Mouse (Mus musculus): ENCODE results near the gene Rfx7. TPM values are rescaled to one million over a fixed set of nuclear protein-coding genes. Genes with fewer than 3 reads are reported as not detected.
A peak's percentile ranks its signal among the peaks of the same experiment; 100 is the strongest.

Rfx7 gene
- polyA plus RNA-seq, 1 experiment, result 21.2 TPM

DNA sequence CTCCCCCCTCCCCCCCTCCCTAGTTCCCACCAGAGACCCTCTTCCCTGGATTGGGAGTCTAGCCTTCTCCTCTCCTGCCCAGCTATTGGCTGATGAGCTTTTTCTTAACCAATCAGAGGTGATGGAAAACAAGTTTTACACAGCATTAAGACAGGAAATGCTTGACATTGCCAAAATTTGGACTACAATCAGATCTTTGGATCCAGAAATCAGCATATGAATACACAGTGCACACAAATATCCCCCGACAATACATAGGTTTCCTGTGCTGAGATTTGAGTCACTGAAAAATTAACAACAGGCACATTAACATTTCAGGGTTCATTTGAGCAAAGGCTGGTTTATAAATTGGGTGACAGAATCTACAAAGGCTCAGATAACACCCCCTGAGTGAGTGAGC is 125.7 kb downstream of the Rfx7 start:
- H3K36me3 ChIP-seq (ENCODE audit: control insufficient read depth, insufficient read depth, low read length), result no peaks in the 10 kb centered on the region
- WGBS, result 77% methylated on average over 1 of the region's 1 CpGs
- H3K27ac ChIP-seq (ENCODE audit: control insufficient read depth, insufficient read depth, low read length), result no peak overlapping the region
- H3K4me3 ChIP-seq (ENCODE audit: control insufficient read depth, insufficient read depth, low read length), result no peak overlapping the region
- no peak for DNase-seq
- peaks cover 13% of the 10 kb centered on the region for H3K4me1 ChIP-seq (replicated peaks; ENCODE audit: control insufficient read depth, insufficient read depth, low read length)
- no peaks in the 10 kb centered on the region for H3K27me3 ChIP-seq (ENCODE audit: control insufficient read depth, insufficient read depth, low read length)
- TF ChIP-seq POLR2A (IDR thresholded peaks at IDR 0.05; ENCODE audit: control insufficient read depth, extremely low read depth, insufficient read depth, low read length, poor library complexity), result no peak
- TF ChIP-seq CTCF (IDR thresholded peaks at IDR 0.05; ENCODE audit: borderline replicate concordance, control insufficient read depth, extremely low read depth, insufficient read depth, low read length, poor library complexity), result no peak

DNA sequence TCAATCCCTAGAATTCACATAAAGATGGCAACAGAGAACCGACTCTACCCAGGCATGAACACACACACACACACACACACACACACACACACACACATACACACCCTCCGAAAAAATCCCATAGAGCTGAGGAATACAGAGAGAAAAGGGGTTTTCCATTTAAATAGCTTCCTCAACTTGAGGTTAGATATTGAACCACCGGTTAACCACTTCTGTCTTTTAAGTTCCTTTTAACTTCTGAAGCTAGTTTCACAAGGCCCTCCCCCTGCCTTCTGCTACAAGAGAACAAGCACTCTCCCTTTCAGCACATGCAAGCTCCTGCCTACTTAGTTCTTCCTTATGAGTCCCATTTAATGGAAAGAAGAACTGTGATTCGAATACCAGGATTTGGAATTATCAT is 128.1 kb downstream of the Rfx7 start:
- no peaks in the 10 kb centered on the region for H3K36me3 ChIP-seq (ENCODE audit: control insufficient read depth, insufficient read depth, low read length)
- peak; percentile 55 for DNase-seq
- WGBS, result 7% methylated on average over 4 of the region's 4 CpGs
- no peak overlapping the region for H3K27ac ChIP-seq (ENCODE audit: control insufficient read depth, insufficient read depth, low read length)
- H3K4me1 ChIP-seq (replicated peaks; ENCODE audit: control insufficient read depth, insufficient read depth, low read length), result peaks cover 17% of the 10 kb centered on the region
- H3K27me3 ChIP-seq (ENCODE audit: control insufficient read depth, insufficient read depth, low read length), result no peaks in the 10 kb centered on the region
- no peak overlapping the region for H3K4me3 ChIP-seq (ENCODE audit: control insufficient read depth, insufficient read depth, low read length)
- TF ChIP-seq CTCF (IDR thresholded peaks at IDR 0.05; ENCODE audit: borderline replicate concordance, control insufficient read depth, extremely low read depth, insufficient read depth, low read length, poor library complexity) (no peak), POLR2A (IDR thresholded peaks at IDR 0.05; ENCODE audit: control insufficient read depth, extremely low read depth, insufficient read depth, low read length, poor library complexity) (no peak)

DNA sequence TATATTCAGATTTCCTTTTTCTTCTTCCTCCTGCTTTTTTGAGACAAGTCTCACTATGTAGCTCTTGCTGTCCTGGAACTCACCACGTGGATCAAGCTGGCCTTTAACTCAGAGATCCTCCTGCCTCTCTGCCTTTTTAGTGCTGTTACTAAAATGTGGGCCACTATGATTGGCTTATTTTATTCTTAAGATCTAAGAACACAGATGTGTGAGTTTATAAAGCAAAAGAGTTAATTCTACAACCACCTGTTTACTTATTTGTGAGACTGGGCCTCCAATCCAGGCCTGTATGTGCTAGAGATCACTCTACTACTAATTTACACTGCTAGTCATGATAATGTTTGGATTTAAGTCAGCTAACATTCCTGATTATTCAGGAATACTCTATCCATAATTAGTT is 128.9 kb downstream of the Rfx7 start:
- TF ChIP-seq POLR2A (IDR thresholded peaks at IDR 0.05; ENCODE audit: control insufficient read depth, extremely low read depth, insufficient read depth, low read length, poor library complexity) (no peak), CTCF (IDR thresholded peaks at IDR 0.05; ENCODE audit: borderline replicate concordance, control insufficient read depth, extremely low read depth, insufficient read depth, low read length, poor library complexity) (no peak)
- H3K27ac ChIP-seq (ENCODE audit: control insufficient read depth, insufficient read depth, low read length), result no peak overlapping the region
- H3K4me3 ChIP-seq (ENCODE audit: control insufficient read depth, insufficient read depth, low read length), result no peak overlapping the region
- H3K36me3 ChIP-seq (ENCODE audit: control insufficient read depth, insufficient read depth, low read length), result no peaks in the 10 kb centered on the region
- no peak for DNase-seq
- WGBS, result 90% methylated on average over 1 of the region's 1 CpGs
- H3K4me1 ChIP-seq (replicated peaks; ENCODE audit: control insufficient read depth, insufficient read depth, low read length), result peaks cover 17% of the 10 kb centered on the region
- H3K27me3 ChIP-seq (ENCODE audit: control insufficient read depth, insufficient read depth, low read length), result no peaks in the 10 kb centered on the region

DNA sequence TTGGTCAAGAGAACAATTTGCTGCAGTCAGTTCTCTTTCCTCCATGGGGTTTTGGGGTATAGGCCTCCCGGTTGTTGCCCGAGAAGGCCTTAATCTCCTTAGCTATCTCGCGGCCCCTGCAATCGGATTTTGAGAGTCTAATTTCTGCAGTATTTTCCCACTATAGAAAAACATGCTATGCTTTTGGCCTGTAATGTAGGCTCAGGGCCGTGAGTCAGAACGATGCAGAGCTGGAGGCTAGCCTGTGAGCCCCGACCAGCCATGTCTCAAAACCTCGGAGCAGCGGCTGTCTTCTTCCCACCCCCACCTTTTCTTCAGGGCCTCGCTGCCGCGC is 129.5 kb downstream of the Rfx7 start:
- Histone ChIP-seq H3K27ac (ENCODE audit: control insufficient read depth, insufficient read depth, low read length) (peak overlapping the region; percentile 1; the same call in 1 of the 2 replicates), H3K36me3 (ENCODE audit: control insufficient read depth, insufficient read depth, low read length) (no peaks in the 10 kb centered on the region), H3K4me1 (replicated peaks; ENCODE audit: control insufficient read depth, insufficient read depth, low read length) (peaks cover 17% of the 10 kb centered on the region), H3K27me3 (ENCODE audit: control insufficient read depth, insufficient read depth, low read length) (no peaks in the 10 kb centered on the region), H3K4me3 (ENCODE audit: control insufficient read depth, insufficient read depth, low read length) (peak overlapping the region; percentile 79)
- TF ChIP-seq CTCF (IDR thresholded peaks at IDR 0.05; ENCODE audit: borderline replicate concordance, control insufficient read depth, extremely low read depth, insufficient read depth, low read length, poor library complexity) (no peak), POLR2A (IDR thresholded peaks at IDR 0.05; ENCODE audit: control insufficient read depth, extremely low read depth, insufficient read depth, low read length, poor library complexity) (no peak)
- WGBS, result 9% methylated on average over 13 of the region's 13 CpGs
- DNase-seq, result no peak

DNA sequence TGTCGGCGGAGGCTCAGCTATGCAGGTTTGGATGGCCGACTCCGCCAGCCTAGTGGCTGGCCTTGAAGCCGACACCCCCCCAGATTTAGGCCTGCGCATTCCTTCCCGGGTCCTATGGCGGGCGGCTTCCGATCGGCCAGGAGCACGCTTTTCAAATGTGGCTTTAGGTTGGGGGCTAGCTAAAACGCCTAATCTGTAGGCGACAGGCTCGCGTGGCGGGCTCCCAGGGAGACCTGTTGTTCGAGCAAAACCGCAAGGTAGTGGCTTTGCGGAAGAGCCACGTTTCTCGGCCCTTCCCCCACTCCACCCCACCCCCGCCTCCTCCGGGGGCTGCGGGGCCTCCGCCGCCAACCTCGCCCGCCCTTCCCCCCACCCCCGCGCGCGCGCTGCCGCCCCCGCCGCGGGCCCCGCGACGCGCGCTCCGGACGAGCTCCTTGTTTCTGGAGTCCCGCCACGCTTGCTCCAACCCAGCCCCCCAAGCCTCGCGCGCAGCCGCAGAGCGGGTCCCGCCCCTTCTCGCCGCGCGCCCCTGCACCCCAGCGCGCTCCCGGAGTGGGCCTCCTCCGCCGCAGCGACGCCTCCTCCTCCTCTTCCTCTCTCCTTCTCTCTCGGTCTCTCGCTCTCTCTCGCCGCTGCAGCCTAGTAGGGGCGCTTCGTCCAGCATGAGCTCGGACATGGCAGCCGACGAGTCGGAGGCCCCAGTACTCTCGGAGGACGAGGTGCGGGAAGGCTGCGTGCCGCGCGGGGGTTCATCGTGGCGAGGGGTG is 130.0 kb downstream of the Rfx7 start, which contains the start of gene Nedd4:
Gene Nedd4, plus strand, starts transcription at position 452 of the 767 bp plus-strand sequence.
- H3K4me3 ChIP-seq (ENCODE audit: control insufficient read depth, insufficient read depth, low read length), result peak within 1 kb of the TSS; percentile 79
- no peaks in the 10 kb centered on the region for H3K27me3 ChIP-seq (ENCODE audit: control insufficient read depth, insufficient read depth, low read length)
- DNase-seq, result peak; percentile 93
- peaks cover 12% of the 10 kb centered on the region for H3K4me1 ChIP-seq (replicated peaks; ENCODE audit: control insufficient read depth, insufficient read depth, low read length)
- H3K36me3 ChIP-seq (ENCODE audit: control insufficient read depth, insufficient read depth, low read length), result no peaks in the 10 kb centered on the region
- peak within 1 kb of the TSS; percentile 37; the same call in 1 of the 2 replicates for H3K27ac ChIP-seq (ENCODE audit: control insufficient read depth, insufficient read depth, low read length)
- TF ChIP-seq POLR2A (IDR thresholded peaks at IDR 0.05; ENCODE audit: control insufficient read depth, extremely low read depth, insufficient read depth, low read length, poor library complexity) (0 out of 2 replicates have a peak, but pooled peaks have one; percentile 49), CTCF (IDR thresholded peaks at IDR 0.05; ENCODE audit: borderline replicate concordance, control insufficient read depth, extremely low read depth, insufficient read depth, low read length, poor library complexity) (peak; percentile 59; the same call in 1 of the 2 replicates)
- under 1% methylated on average over 73 of the region's 83 CpGs for WGBS

DNA sequence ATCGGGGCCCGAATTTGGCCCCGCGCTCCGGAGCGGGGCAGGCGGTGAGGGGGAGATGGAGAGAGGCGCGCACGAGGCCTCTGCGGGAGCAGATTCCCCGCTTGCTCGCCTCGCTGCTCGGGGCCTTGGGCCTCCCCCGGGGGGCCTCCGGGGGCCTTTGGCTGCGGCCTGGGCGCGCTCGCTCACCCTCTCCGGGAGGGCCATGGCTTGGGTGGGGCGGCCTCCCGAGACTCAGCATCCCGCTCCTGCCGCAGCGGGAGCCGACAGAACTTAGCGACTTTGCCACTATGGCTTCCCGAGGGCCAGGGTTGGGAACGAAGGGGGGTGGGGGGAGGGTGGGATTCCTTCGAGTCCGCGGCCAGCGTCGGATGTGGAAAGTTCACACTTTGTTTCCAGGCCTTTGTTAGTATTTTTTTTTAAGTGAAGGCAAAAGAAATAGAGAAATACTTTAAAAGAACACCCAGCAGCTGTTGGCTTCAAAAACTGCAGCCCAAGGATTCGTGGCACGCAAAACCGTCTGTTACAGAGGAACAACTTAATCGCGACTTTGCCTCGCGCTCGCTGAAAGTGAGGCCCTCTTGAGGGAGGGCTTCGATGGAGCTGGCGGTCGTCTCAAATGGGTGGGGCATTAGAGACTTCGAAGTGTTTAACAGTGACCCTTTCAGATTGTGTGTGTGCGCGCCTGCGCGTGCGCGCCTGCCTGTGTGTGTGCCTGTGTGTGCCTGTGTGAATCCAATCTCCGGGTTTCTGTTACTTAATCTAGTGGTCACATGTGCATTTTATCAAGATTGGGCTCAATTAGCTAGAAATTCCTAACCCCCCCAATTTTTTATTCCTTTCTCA is 130.9 kb downstream of the Rfx7 start:
- Histone ChIP-seq H3K36me3 (ENCODE audit: control insufficient read depth, insufficient read depth, low read length) (no peaks in the 10 kb centered on the region), H3K27ac (ENCODE audit: control insufficient read depth, insufficient read depth, low read length) (peak overlapping the region; percentile 5; the same call in 1 of the 2 replicates), H3K4me1 (replicated peaks; ENCODE audit: control insufficient read depth, insufficient read depth, low read length) (peaks cover 11% of the 10 kb centered on the region; the same call in 1 of the 2 replicates), H3K27me3 (ENCODE audit: control insufficient read depth, insufficient read depth, low read length) (no peaks in the 10 kb centered on the region), H3K4me3 (ENCODE audit: control insufficient read depth, insufficient read depth, low read length) (peak overlapping the region; percentile 79)
- peak; percentile 41 for DNase-seq
- WGBS, result under 1% methylated on average over 55 of the region's 55 CpGs
- TF ChIP-seq CTCF (IDR thresholded peaks at IDR 0.05; ENCODE audit: borderline replicate concordance, control insufficient read depth, extremely low read depth, insufficient read depth, low read length, poor library complexity), result no peak
- TF ChIP-seq POLR2A (IDR thresholded peaks at IDR 0.05; ENCODE audit: control insufficient read depth, extremely low read depth, insufficient read depth, low read length, poor library complexity), result no peak

All from thymus, adult 2 months (tissue).